Mouse (Mus musculus) stomach, embryonic 16.5 days (tissue): Measurements from ENCODE around the gene Pgpep1. TPM values are rescaled to one million over a fixed set of nuclear protein-coding genes. Genes with fewer than 3 reads are reported as not detected.
A peak's percentile ranks its signal among the peaks of the same experiment; 100 is the strongest.

Experiments used
- ATAC-seq: fragments of 200-750 bp; cut with Nextera tagmentation; 2 replicates; pipeline ENCODE4 v1.8.0; 2017; ENCODE audit warnings: moderate number of reproducible peaks, moderate TSS enrichment; ENCODE audit not compliant: insufficient read depth, low FRiP score
- H3K27ac ChIP-seq: fragments of 300-500 bp; sonication (generic); 2 replicates; pipeline ENCODE4 v1.5.1; 2014; ENCODE audit warnings: low read length
- H3K27me3 ChIP-seq: fragments of 300-500 bp; sonication (generic); 2 replicates; pipeline ENCODE4 v1.6.1; 2014; ENCODE audit warnings: low read length, control low read depth, mixed read lengths; ENCODE audit not compliant: control insufficient read depth, insufficient read depth
- H3K36me3 ChIP-seq: fragments of 300-500 bp; sonication (generic); 2 replicates; pipeline ENCODE4 v1.6.1; 2014; ENCODE audit warnings: low read length; ENCODE audit not compliant: control insufficient read depth, insufficient read depth
- H3K4me1 ChIP-seq: fragments of 300-500 bp; sonication (generic); 2 replicates; pipeline ENCODE4 v1.6.1; 2014; ENCODE audit warnings: low read length, control low read depth, mixed read lengths; ENCODE audit not compliant: control insufficient read depth, insufficient read depth
- H3K4me2 ChIP-seq: fragments of 300-500 bp; sonication (generic); 2 replicates; pipeline ENCODE4 v1.6.1; 2014; ENCODE audit warnings: low read depth, low read length, mixed read lengths
- H3K4me3 ChIP-seq: fragments of 300-500 bp; sonication (generic); replicated peaks from 2 replicates; pipeline ENCODE4 v1.5.1; 2014; ENCODE audit warnings: mild to moderate bottlenecking, low read length
- H3K9ac ChIP-seq: fragments of 300-500 bp; sonication (generic); 2 replicates; pipeline ENCODE4 v1.6.1; 2014; ENCODE audit warnings: low read length
- H3K9me3 ChIP-seq: fragments of 300-500 bp; sonication (generic); replicated peaks from 2 replicates; pipeline ENCODE4 v1.6.1; 2016; ENCODE audit warnings: low read length, control low read depth; ENCODE audit not compliant: control insufficient read depth
- WGBS: fragments of 180-500 bp; shearing (Covaris S2); extraction: QIAGEN DNeasy Blood & Tissue Kit; methylation state at CpG from one replicate; pipeline ENCODE4 v1.1.7; 2014; 5-methylcytosine and 5-hydroxymethylcytosine counted together
- polyA plus RNA-seq: library from polyadenylated mRNA; unstranded; fragments of >200 nt; fragmentation: Nextera tagmentation; extraction: Ambion mirVana; gene quantifications from 2 replicates; pipeline ENCODE4 v1.2.1, GENCODE M21; 2015

Pgpep1 gene
- polyA plus RNA-seq, 1 experiment from 2014 or later, result 57.5 TPM

GRCm38 (mm10) chr8:70625104-70625503 is 35.1 kb downstream of the Pgpep1 start:
- Histone ChIP-seq H3K9ac (peak overlapping the region; percentile 39), H3K9me3 (no peaks in the 10 kb centered on the region), H3K27ac (no peak overlapping the region), H3K27me3 (no peaks in the 10 kb centered on the region), H3K36me3 (no peaks in the 10 kb centered on the region), H3K4me2 (no peak overlapping the region), H3K4me1 (peaks cover 6% of the 10 kb centered on the region; the same call in 1 of the 2 replicates), H3K4me3 (no peak overlapping the region)
- 11% methylated on average over 5 of the region's 5 CpGs for WGBS
- no peak for ATAC-seq

- H3K27ac ChIP-seq, result no peak overlapping the region
- H3K27me3 ChIP-seq, result no peaks in the 10 kb centered on the region
- ATAC-seq, result no peak
- H3K9me3 ChIP-seq, result no peaks in the 10 kb centered on the region
- H3K4me3 ChIP-seq, result no peak overlapping the region
- H3K36me3 ChIP-seq, result no peaks in the 10 kb centered on the region
- WGBS, result 41% methylated on average over 3 of the region's 3 CpGs
- no peak overlapping the region for H3K9ac ChIP-seq
- no peak overlapping the region for H3K4me2 ChIP-seq
- peaks cover 12% of the 10 kb centered on the region; the same call in 1 of the 2 replicates for H3K4me1 ChIP-seq
Measured at GRCm38 (mm10) chr8:70622220-70622619, 38.0 kb downstream of the Pgpep1 start.

- Histone ChIP-seq H3K4me2 (no peak overlapping the region), H3K27ac (no peak overlapping the region), H3K4me3 (0 out of 2 replicates have a peak overlapping the region, but pooled peaks have one; percentile 8), H3K27me3 (no peaks in the 10 kb centered on the region), H3K9ac (no peak overlapping the region), H3K36me3 (no peaks in the 10 kb centered on the region), H3K4me1 (peaks cover 12% of the 10 kb centered on the region; the same call in 1 of the 2 replicates), H3K9me3 (no peaks in the 10 kb centered on the region)
- WGBS, result 28% methylated on average over 9 of the region's 9 CpGs
- peak; percentile 58; the same call in 1 of the 2 replicates for ATAC-seq
Measured at GRCm38 (mm10) chr8:70618888-70619334, 41.3 kb downstream of the Pgpep1 start.

GRCm38 (mm10) chr8:70617985-70618384 is 42.2 kb downstream of the Pgpep1 start:
- Histone ChIP-seq H3K4me1 (peaks cover 19% of the 10 kb centered on the region; the same call in 1 of the 2 replicates), H3K4me3 (peak overlapping the region; percentile 3; the same call in 1 of the 2 replicates), H3K36me3 (no peaks in the 10 kb centered on the region), H3K27me3 (no peaks in the 10 kb centered on the region), H3K9me3 (no peaks in the 10 kb centered on the region), H3K27ac (no peak overlapping the region; the same call in 1 of the 2 replicates), H3K9ac (0 out of 2 replicates have a peak overlapping the region, but pooled peaks have one; percentile 33), H3K4me2 (no peak overlapping the region)
- WGBS, result 83% methylated on average over 11 of the region's 11 CpGs
- ATAC-seq, result no peak

GRCm38 (mm10) chr8:70616645-70617044 is 43.5 kb downstream of the Pgpep1 start:
- H3K27me3 ChIP-seq, result no peaks in the 10 kb centered on the region
- peaks cover 22% of the 10 kb centered on the region for H3K4me1 ChIP-seq
- H3K4me3 ChIP-seq, result peak overlapping the region; percentile 17; the same call in 1 of the 2 replicates
- H3K9me3 ChIP-seq, result no peaks in the 10 kb centered on the region
- no peak overlapping the region for H3K9ac ChIP-seq
- peak overlapping the region; percentile 19; the same call in 1 of the 2 replicates for H3K27ac ChIP-seq
- 54% methylated on average over 11 of the region's 11 CpGs for WGBS
- no peaks in the 10 kb centered on the region for H3K36me3 ChIP-seq
- H3K4me2 ChIP-seq, result no peak overlapping the region
- no peak for ATAC-seq

- Histone ChIP-seq H3K27ac (peak within 1 kb of the TSS; percentile 19; the same call in 1 of the 2 replicates), H3K4me1 (peaks cover 25% of the 10 kb centered on the region), H3K4me3 (peak within 1 kb of the TSS; percentile 17; the same call in 1 of the 2 replicates), H3K27me3 (no peaks in the 10 kb centered on the region), H3K36me3 (no peaks in the 10 kb centered on the region), H3K4me2 (no peak within 1 kb of the TSS), H3K9ac (no peak within 1 kb of the TSS; the same call in 1 of the 2 replicates), H3K9me3 (no peaks in the 10 kb centered on the region)
- 79% methylated on average over 3 of the region's 3 CpGs for WGBS
- ATAC-seq, result no peak
Measured at GRCm38 (mm10) chr8:70615894-70616293, 44.3 kb downstream of the Pgpep1 start, which contains the start of gene Lrrc25. Lrrc25 (plus strand) TSS chr8:70616155.

- H3K4me1 ChIP-seq, result peaks cover 23% of the 10 kb centered on the region
- H3K4me2 ChIP-seq, result no peak overlapping the region
- no peaks in the 10 kb centered on the region for H3K9me3 ChIP-seq
- H3K27ac ChIP-seq, result no peak overlapping the region
- H3K4me3 ChIP-seq, result no peak overlapping the region
- no peak overlapping the region for H3K9ac ChIP-seq
- no peaks in the 10 kb centered on the region for H3K27me3 ChIP-seq
- no peaks in the 10 kb centered on the region for H3K36me3 ChIP-seq
- no peak for ATAC-seq
- WGBS, result 75% methylated on average over 8 of the region's 8 CpGs
Measured at GRCm38 (mm10) chr8:70615281-70615680, 44.9 kb downstream of the Pgpep1 start.

GRCm38 (mm10) chr8:70614469-70614868 is 45.7 kb downstream of the Pgpep1 start:
- peak overlapping the region; percentile 38; the same call in 1 of the 2 replicates for H3K27ac ChIP-seq

GRCm38 (mm10) chr8:70613763-70614162 is 46.4 kb downstream of the Pgpep1 start:
- H3K9ac ChIP-seq, result no peak overlapping the region; the same call in 1 of the 2 replicates
- H3K27ac ChIP-seq, result peak overlapping the region; percentile 38
- no peak overlapping the region for H3K4me2 ChIP-seq
- no peaks in the 10 kb centered on the region for H3K36me3 ChIP-seq
- WGBS, result 8% methylated on average over 1 of the region's 1 CpGs
- H3K4me3 ChIP-seq, result no peak overlapping the region
- no peaks in the 10 kb centered on the region for H3K9me3 ChIP-seq
- peaks cover 24% of the 10 kb centered on the region for H3K4me1 ChIP-seq
- H3K27me3 ChIP-seq, result no peaks in the 10 kb centered on the region
- no peak for ATAC-seq

More at GRCm38 (mm10) chr8:70614469-70614868, 45.7 kb downstream of the Pgpep1 start:
- WGBS, result 61% methylated on average over 5 of the region's 5 CpGs
- no peak for ATAC-seq
- H3K9ac ChIP-seq, result 0 out of 2 replicates have a peak overlapping the region, but pooled peaks have one; percentile 6
- H3K4me3 ChIP-seq, result no peak overlapping the region
- no peaks in the 10 kb centered on the region for H3K27me3 ChIP-seq
- no peaks in the 10 kb centered on the region for H3K36me3 ChIP-seq
- H3K9me3 ChIP-seq, result no peaks in the 10 kb centered on the region
- H3K4me1 ChIP-seq, result peaks cover 23% of the 10 kb centered on the region
- H3K4me2 ChIP-seq, result no peak overlapping the region
